Mouse (Mus musculus) midbrain, embryonic 11.5 days (tissue): ENCODE data around the gene Fblim1. TPM values are rescaled to one million over a fixed set of nuclear protein-coding genes. Genes with fewer than 3 reads are reported as not detected.

Source experiments
- ATAC-seq: fragments of 200-750 bp; cut with Nextera tagmentation; 2 replicates; pipeline ENCODE4 v1.8.0; 2017; ENCODE audit warnings: moderate TSS enrichment, moderate library complexity; ENCODE audit not compliant: low FRiP score
- DNase-seq: peaks from one replicate; pipeline ENCODE4 v3.0.0; 2015; ENCODE audit warnings: low spot score; ENCODE audit errors: missing footprints
- H3K27ac ChIP-seq: fragments of 300-500 bp; sonication (generic); 2 replicates; pipeline ENCODE4 v1.5.1; 2014; ENCODE audit warnings: low read depth, low read length
- H3K27me3 ChIP-seq: fragments of 300-500 bp; sonication (generic); 2 replicates; pipeline ENCODE4 v1.6.1; 2014; ENCODE audit warnings: mild to moderate bottlenecking, low read length, moderate library complexity, mixed read lengths; ENCODE audit not compliant: control insufficient read depth, insufficient read depth
- H3K36me3 ChIP-seq: fragments of 300-500 bp; sonication (generic); 2 replicates; pipeline ENCODE4 v1.6.1; 2014; ENCODE audit warnings: mild to moderate bottlenecking, low read length, moderate library complexity, mixed read lengths; ENCODE audit not compliant: control insufficient read depth, insufficient read depth
- H3K4me1 ChIP-seq: fragments of 300-500 bp; sonication (generic); 2 replicates; pipeline ENCODE4 v1.6.1; 2014; ENCODE audit warnings: low read length; ENCODE audit not compliant: control insufficient read depth, insufficient read depth
- H3K4me2 ChIP-seq: fragments of 300-500 bp; sonication (generic); 2 replicates; pipeline ENCODE4 v1.6.1; 2014; ENCODE audit warnings: mild to moderate bottlenecking, moderate library complexity
- H3K4me3 ChIP-seq: fragments of 300-500 bp; sonication (generic); 2 replicates; pipeline ENCODE4 v1.5.1; 2014; ENCODE audit warnings: low read depth, low read length
- H3K9ac ChIP-seq: fragments of 300-500 bp; sonication (generic); 2 replicates; pipeline ENCODE4 v1.6.1; 2014; ENCODE audit warnings: low read length
- H3K9me3 ChIP-seq: fragments of 300-500 bp; sonication (generic); 2 replicates; pipeline ENCODE4 v1.6.1; 2016; ENCODE audit warnings: low read length; ENCODE audit not compliant: control insufficient read depth
- WGBS: fragments of 180-500 bp; shearing (Covaris S2); extraction: QIAGEN DNeasy Blood & Tissue Kit; methylation state at CpG from one replicate; pipeline ENCODE4 v1.1.7; 2014; 5-methylcytosine and 5-hydroxymethylcytosine counted together
- polyA plus RNA-seq: library from polyadenylated mRNA; unstranded; fragments of >200 nt; fragmentation: Nextera tagmentation; extraction: Ambion mirVana; gene quantifications from 2 replicates; pipeline ENCODE4 v1.2.1, GENCODE M21; 2014

Fblim1 gene
- polyA plus RNA-seq, 1 experiment from 2014 or later: 20.0 TPM

- Histone ChIP-seq H3K27me3 (no peaks in the 10 kb centered on the region), H3K27ac (no peak overlapping the region), H3K4me3 (no peak overlapping the region), H3K9ac (no peak overlapping the region), H3K36me3 (peaks cover 2% of the 10 kb centered on the region; the same call in 1 of the 2 replicates), H3K4me1 (no peaks in the 10 kb centered on the region), H3K4me2 (no peak overlapping the region), H3K9me3 (no peaks in the 10 kb centered on the region)
- no peak for ATAC-seq
- no peak for DNase-seq
- 71% methylated on average over 7 of the region's 7 CpGs for WGBS
Measured at GRCm38 (mm10) chr4:141643118-141643855, 37.4 kb upstream of the Fblim1 start.

DNA sequence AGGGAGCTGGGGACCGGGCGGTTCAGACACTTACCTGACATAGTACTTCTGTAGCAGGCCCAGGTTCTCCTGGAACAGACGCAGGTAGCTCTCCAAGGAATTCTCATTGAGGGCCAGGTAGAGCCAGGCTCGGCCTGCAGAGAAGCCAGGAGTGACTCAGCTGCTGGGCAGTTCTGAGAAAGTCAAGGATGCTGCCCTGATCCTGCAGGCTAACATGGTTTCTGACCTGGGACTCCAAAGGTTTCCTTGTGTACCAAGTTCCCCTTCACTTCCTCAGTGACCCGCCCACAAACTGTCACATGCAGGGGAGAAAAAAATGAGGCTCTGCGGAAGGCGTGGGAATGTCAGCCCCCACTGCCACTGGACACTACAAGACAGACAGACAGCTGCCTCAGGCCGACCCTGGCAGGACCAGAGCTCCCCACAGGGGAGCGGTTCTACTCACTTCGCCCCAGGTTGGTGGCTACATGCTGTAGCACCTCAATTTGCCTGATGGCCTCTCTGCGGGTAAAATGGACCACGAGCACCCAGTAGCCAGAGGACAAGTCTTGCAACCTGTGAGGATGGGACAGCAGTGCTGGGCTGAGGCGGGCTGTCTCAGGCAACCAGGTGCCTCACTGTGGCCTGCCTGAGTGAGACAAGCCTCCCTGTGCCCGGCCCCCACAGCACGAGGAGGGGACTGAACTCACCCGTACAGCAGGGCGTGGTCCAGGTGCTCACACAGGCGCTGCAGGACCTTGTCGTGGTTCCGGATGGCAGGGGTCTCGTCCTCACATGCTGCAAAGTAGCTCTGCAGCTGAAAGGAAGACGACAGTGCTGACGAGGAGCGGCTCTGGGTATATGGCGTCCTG lies 36.3 kb upstream of the Fblim1 start:
- WGBS: 89% methylated on average over 25 of the region's 25 CpGs
- H3K4me2 ChIP-seq: no peak overlapping the region
- no peak for DNase-seq
- H3K4me1 ChIP-seq: no peaks in the 10 kb centered on the region
- H3K4me3 ChIP-seq: no peak overlapping the region
- peaks cover 2% of the 10 kb centered on the region; the same call in 1 of the 2 replicates for H3K36me3 ChIP-seq
- H3K27ac ChIP-seq: no peak overlapping the region
- H3K9ac ChIP-seq: no peak overlapping the region
- H3K27me3 ChIP-seq: no peaks in the 10 kb centered on the region
- no peaks in the 10 kb centered on the region for H3K9me3 ChIP-seq
- ATAC-seq: no peak

DNA sequence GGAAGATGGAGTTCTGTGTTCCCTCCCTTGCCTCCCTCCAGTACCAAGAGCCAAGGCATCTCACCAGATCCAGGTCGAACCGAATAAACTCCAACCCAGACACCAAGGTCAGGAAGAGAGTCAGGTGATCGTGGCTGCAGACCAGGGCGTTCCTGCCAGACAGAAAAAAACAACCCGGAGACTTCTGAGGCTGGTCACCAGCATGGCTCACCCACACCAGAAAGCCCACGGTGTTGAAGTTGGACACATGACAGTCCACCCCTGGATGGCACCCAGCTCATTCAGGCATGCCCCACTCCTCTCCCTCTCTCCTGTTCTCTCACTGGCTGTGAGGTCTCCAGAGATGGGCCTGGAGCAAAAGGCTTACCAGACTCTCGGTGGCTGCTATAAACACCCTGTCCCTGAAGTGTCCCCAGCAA lies 35.5 kb upstream of the Fblim1 start:
- Histone ChIP-seq H3K4me3 (no peak overlapping the region), H3K27me3 (no peaks in the 10 kb centered on the region), H3K36me3 (peaks cover 2% of the 10 kb centered on the region; the same call in 1 of the 2 replicates), H3K4me1 (no peaks in the 10 kb centered on the region), H3K9ac (no peak overlapping the region), H3K4me2 (no peak overlapping the region), H3K9me3 (no peaks in the 10 kb centered on the region), H3K27ac (no peak overlapping the region)
- DNase-seq (no peak), ATAC-seq (no peak)
- 86% methylated on average over 7 of the region's 7 CpGs for WGBS

- DNase-seq (no peak), ATAC-seq (no peak)
- no peak overlapping the region for H3K9ac ChIP-seq
- H3K4me2 ChIP-seq: no peak overlapping the region
- H3K36me3 ChIP-seq: peaks cover 2% of the 10 kb centered on the region; the same call in 1 of the 2 replicates
- H3K27ac ChIP-seq: no peak overlapping the region
- WGBS: 55% methylated on average over 11 of the region's 11 CpGs
- H3K4me3 ChIP-seq: no peak overlapping the region
- no peaks in the 10 kb centered on the region for H3K4me1 ChIP-seq
- no peaks in the 10 kb centered on the region for H3K27me3 ChIP-seq
- H3K9me3 ChIP-seq: no peaks in the 10 kb centered on the region
Measured at GRCm38 (mm10) chr4:141639474-141639873, 33.6 kb upstream of the Fblim1 start.

GRCm38 (mm10) chr4:141636693-141637092 lies 30.8 kb upstream of the Fblim1 start:
- Histone ChIP-seq H3K27me3 (no peaks in the 10 kb centered on the region), H3K4me3 (no peak overlapping the region), H3K9ac (no peak overlapping the region), H3K9me3 (no peaks in the 10 kb centered on the region), H3K27ac (no peak overlapping the region), H3K36me3 (peaks cover 12% of the 10 kb centered on the region), H3K4me2 (no peak overlapping the region), H3K4me1 (no peaks in the 10 kb centered on the region)
- DNase-seq (no peak), ATAC-seq (no peak)
- 86% methylated on average over 5 of the region's 5 CpGs for WGBS

DNA sequence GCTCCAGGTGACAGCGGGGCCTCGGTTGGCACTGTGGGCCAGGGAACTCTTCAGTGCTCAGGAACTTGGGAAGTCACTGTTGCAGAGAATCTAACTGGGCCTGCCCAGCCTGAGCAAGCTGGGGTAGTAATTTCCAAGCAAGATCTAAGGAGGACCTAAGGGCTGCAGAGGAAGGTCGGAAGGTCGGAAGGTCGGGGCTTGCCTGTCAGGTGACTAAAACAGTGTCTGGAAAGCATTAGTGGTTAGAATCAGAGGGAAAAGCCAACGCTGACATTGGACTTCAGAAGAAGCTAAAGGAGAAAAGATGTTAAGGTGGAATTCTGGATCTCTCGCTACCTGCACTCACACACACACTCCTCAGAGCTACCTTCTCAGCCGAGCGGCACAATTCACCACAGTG lies 30.1 kb upstream of the Fblim1 start:
- peaks cover 17% of the 10 kb centered on the region for H3K36me3 ChIP-seq
- H3K9me3 ChIP-seq: no peaks in the 10 kb centered on the region
- no peak overlapping the region for H3K27ac ChIP-seq
- no peak overlapping the region for H3K4me2 ChIP-seq
- no peak for ATAC-seq
- H3K4me1 ChIP-seq: no peaks in the 10 kb centered on the region
- DNase-seq: no peak
- WGBS: 79% methylated on average over 9 of the region's 9 CpGs
- H3K9ac ChIP-seq: no peak overlapping the region
- no peak overlapping the region for H3K4me3 ChIP-seq
- no peaks in the 10 kb centered on the region for H3K27me3 ChIP-seq

GRCm38 (mm10) chr4:141632111-141632873 lies 26.4 kb upstream of the Fblim1 start:
- no peak for DNase-seq
- no peaks in the 10 kb centered on the region for H3K4me1 ChIP-seq
- no peak for ATAC-seq
- WGBS: 95% methylated on average over 21 of the region's 21 CpGs
- H3K9ac ChIP-seq: no peak overlapping the region
- H3K4me2 ChIP-seq: no peak overlapping the region
- H3K9me3 ChIP-seq: no peaks in the 10 kb centered on the region
- no peak overlapping the region for H3K27ac ChIP-seq
- no peaks in the 10 kb centered on the region for H3K27me3 ChIP-seq
- no peak overlapping the region for H3K4me3 ChIP-seq
- peaks cover 30% of the 10 kb centered on the region for H3K36me3 ChIP-seq

- ATAC-seq (no peak), DNase-seq (no peak)
- 94% methylated on average over 20 of the region's 20 CpGs for WGBS
- Histone ChIP-seq H3K4me2 (no peak overlapping the region), H3K9ac (no peak overlapping the region), H3K4me1 (no peaks in the 10 kb centered on the region), H3K36me3 (peaks cover 32% of the 10 kb centered on the region), H3K27ac (no peak overlapping the region), H3K4me3 (no peak overlapping the region), H3K27me3 (no peaks in the 10 kb centered on the region), H3K9me3 (no peaks in the 10 kb centered on the region)
Measured at GRCm38 (mm10) chr4:141631250-141631649, 25.4 kb upstream of the Fblim1 start.
